Comparison of ENCODE assay signal across 9 mouse cellular contexts in the genomic region with DNA sequence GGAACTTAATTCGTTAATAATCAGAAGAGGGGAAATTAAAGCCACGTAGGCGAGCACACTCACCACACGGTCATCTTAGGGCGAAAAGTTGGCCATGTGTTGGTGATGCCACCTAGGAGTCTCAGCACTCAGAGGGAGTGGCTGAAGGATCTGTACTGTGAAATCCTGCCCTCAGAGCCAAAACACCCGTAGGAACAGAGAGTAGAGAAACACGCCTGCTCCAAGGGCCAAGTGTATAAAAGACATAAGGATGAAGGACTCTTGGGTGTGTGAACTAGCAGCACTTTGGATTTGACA. TPM values are rescaled to one million over a fixed set of nuclear protein-coding genes. Genes with fewer than 3 reads are reported as not detected.
A peak's percentile ranks its signal among the peaks of the same experiment; 100 is the strongest.
DNase-seq lines count a peak whose midpoint lies in the region; ATAC-seq and TF ChIP-seq lines count a peak whose summit lies in the region.
"Had no signal": no experiment of that assay in that cellular context is flagged by ENCODE, and none has a peak within 500 bp of the region (broad histone marks: within the 10 kb centered on the region; RNA-seq: fewer than 3 reads in every experiment).

No protein-coding gene starts in this region.

- no peak for TF ChIP-seq CTCF in heart, adult 2 months (IDR thresholded peaks at IDR 0.05)

- H3K36me3 ChIP-seq in heart, embryonic 12.5 days: no peaks in the 10 kb centered on the region
- no peaks in the 10 kb centered on the region for H3K36me3 ChIP-seq in heart, adult 2 months (ENCODE audit: control insufficient read depth, insufficient read depth, low read length)
- no peaks in the 10 kb centered on the region for H3K36me3 ChIP-seq in hindbrain, embryonic 13.5 days
- no peaks in the 10 kb centered on the region for H3K36me3 ChIP-seq in midbrain, embryonic 14.5 days (ENCODE audit: control insufficient read depth, insufficient read depth, low read length)

- no peak for TF ChIP-seq EP300 in heart, adult 2 months (IDR thresholded peaks at IDR 0.05; ENCODE audit: insufficient read depth, low read depth, low read length)

- H3K27me3 ChIP-seq in heart, embryonic 12.5 days (replicated peaks): peaks cover 55% of the 10 kb centered on the region
- H3K27me3 ChIP-seq in heart, adult 2 months (ENCODE audit: control insufficient read depth, insufficient read depth, low read length): peaks cover 12% of the 10 kb centered on the region
- peaks cover 58% of the 10 kb centered on the region for H3K27me3 ChIP-seq in hindbrain, embryonic 13.5 days
- H3K27me3 ChIP-seq in midbrain, embryonic 14.5 days (ENCODE audit: control insufficient read depth, insufficient read depth, low read length): peaks cover 18% of the 10 kb centered on the region

- WGBS in heart, embryonic 12.5 days: 22% methylated on average over 7 of the region's 7 CpGs
- WGBS in heart, adult 2 months: 33% methylated on average over 7 of the region's 7 CpGs
- WGBS in hindbrain, embryonic 13.5 days: 17% methylated on average over 7 of the region's 7 CpGs
- WGBS in midbrain, embryonic 14.5 days: 12% methylated on average over 7 of the region's 7 CpGs

- DNase-seq in heart, adult 2 months: no peak
- peak; percentile 16 for DNase-seq in ZHBTc4 (ENCODE audit: low read depth, low spot score)
- DNase-seq in midbrain, embryonic 14.5 days: peak; percentile 41
- DNase-seq in embryo, embryonic 9.5 days (ENCODE audit: extremely low spot score): no peak
- no peak for DNase-seq in left cerebral cortex, postnatal 14 days (ENCODE audit: low spot score in 2 of 2)

- H3K4me2 ChIP-seq in heart, embryonic 12.5 days: peak overlapping the region; percentile 93
- H3K4me2 ChIP-seq in hindbrain, embryonic 13.5 days: peak overlapping the region; percentile 94
- peak overlapping the region; percentile 94 for H3K4me2 ChIP-seq in midbrain, embryonic 14.5 days (ENCODE audit: low read length)

- TF ChIP-seq POLR2A in heart, adult 2 months (IDR thresholded peaks at IDR 0.05; ENCODE audit: insufficient read depth, low read depth, low read length): no peak

- H3K4me3 ChIP-seq in heart, embryonic 12.5 days: peak overlapping the region; percentile 56
- no peak overlapping the region for H3K4me3 ChIP-seq in heart, adult 2 months
- H3K4me3 ChIP-seq in hindbrain, embryonic 13.5 days: peak overlapping the region; percentile 54
- peak overlapping the region; percentile 56 for H3K4me3 ChIP-seq in midbrain, embryonic 14.5 days (replicated peaks; ENCODE audit: low read depth, low read length)

- intact Hi-C loops in heart, adult 2 months (cut with DNase I): no loop called here
- intact Hi-C loops in left cerebral cortex, postnatal 14 days (cut with DNase I): no loop called here

- no peaks in the 10 kb centered on the region for H3K79me2 ChIP-seq in heart, adult 2 months (replicated peaks; ENCODE audit: control insufficient read depth, insufficient read depth, low read length)

- no peak overlapping the region for H3K27ac ChIP-seq in heart, embryonic 12.5 days (ENCODE audit: poor library complexity, severe bottlenecking)
- no peak overlapping the region for H3K27ac ChIP-seq in heart, adult 2 months
- no peak overlapping the region for H3K27ac ChIP-seq in hindbrain, embryonic 13.5 days
- H3K27ac ChIP-seq in midbrain, embryonic 14.5 days (replicated peaks; ENCODE audit: low read depth, low read length): no peak overlapping the region; the same call in 1 of the 2 replicates

- H3K4me1 ChIP-seq in heart, embryonic 12.5 days (replicated peaks): peaks cover 11% of the 10 kb centered on the region
- no peaks in the 10 kb centered on the region for H3K4me1 ChIP-seq in heart, adult 2 months (ENCODE audit: control insufficient read depth, insufficient read depth, low read length)
- peaks cover 13% of the 10 kb centered on the region for H3K4me1 ChIP-seq in hindbrain, embryonic 13.5 days (replicated peaks)
- H3K4me1 ChIP-seq in midbrain, embryonic 14.5 days (ENCODE audit: control insufficient read depth, insufficient read depth, low read length): peaks cover 10% of the 10 kb centered on the region; the same call in 1 of the 2 replicates

- no peak for ATAC-seq in heart, embryonic 12.5 days (ENCODE audit: insufficient number of reproducible peaks, low FRiP score)
- ATAC-seq in hindbrain, embryonic 13.5 days (ENCODE audit: low FRiP score): peak; percentile 37; the same call in 1 of the 2 replicates
- no peak for ATAC-seq in midbrain, embryonic 14.5 days (ENCODE audit: low FRiP score, low TSS enrichment)
- ATAC-seq in granulocyte monocyte progenitor cell, adult 5-6 weeks (replicated peaks; ENCODE audit: poor library complexity, severe bottlenecking): no peak

- H3K9me3 ChIP-seq in heart, embryonic 12.5 days (replicated peaks): no peaks in the 10 kb centered on the region
- H3K9me3 ChIP-seq in hindbrain, embryonic 13.5 days: no peaks in the 10 kb centered on the region
- H3K9me3 ChIP-seq in midbrain, embryonic 14.5 days (ENCODE audit: control insufficient read depth, low read length): no peaks in the 10 kb centered on the region

- no peak overlapping the region for H3K9ac ChIP-seq in heart, embryonic 12.5 days
- H3K9ac ChIP-seq in heart, adult 2 months (ENCODE audit: low read depth, low read length): no peak overlapping the region
- H3K9ac ChIP-seq in hindbrain, embryonic 13.5 days: peak overlapping the region; percentile 78
- H3K9ac ChIP-seq in midbrain, embryonic 14.5 days (replicated peaks; ENCODE audit: low read length): peak overlapping the region; percentile 71

RNA-seq across cellular contexts. Expression of a gene that starts 0.4 kb away (rescaled TPM):
- not detected in 2 replicates for polyA plus RNA-seq in heart, embryonic 12.5 days (2016; fragmentation: Nextera tagmentation; extraction: Ambion mirVana)
- not detected for total RNA-seq in heart, adult 2 months (2021)
- 0.10 TPM in 1 of 2 replicates, not detected in the other for polyA plus RNA-seq in heart, adult 2 months (2012; rRNA removed)
- 1.4 and 1.5 TPM in 2 replicates for polyA plus RNA-seq in hindbrain, embryonic 13.5 days (2015; fragmentation: Nextera tagmentation; extraction: Ambion mirVana)
- 1.1 and 1.2 TPM in 2 replicates for polyA plus RNA-seq in midbrain, embryonic 14.5 days (2014; fragmentation: Nextera tagmentation; extraction: Ambion mirVana)
- total RNA-seq in left cerebral cortex, postnatal 14 days (2021): 1 to 10 TPM in 1 of 2 experiments, under 1 TPM in 1; 0.88 to 1.1 TPM
- total RNA-seq in granulocyte monocyte progenitor cell, adult 5-6 weeks (2014; fragmentation: Nextera tagmentation): not detected in 2 replicates
- total RNA-seq in granulocyte monocyte progenitor cell, adult 5-6 weeks (2017): not detected in 2 replicates
- total RNA-seq: adrenal gland, adult 18-20 months had no signal

RNA-seq across cellular contexts. Expression of a gene that starts 40.1 kb away (rescaled TPM):
- 0.17 and 0.18 TPM in 2 replicates for polyA plus RNA-seq in heart, embryonic 12.5 days (2016; fragmentation: Nextera tagmentation; extraction: Ambion mirVana)
- total RNA-seq in heart, adult 2 months (2021): not detected
- 0.12 TPM in 1 of 2 replicates, not detected in the other for polyA plus RNA-seq in heart, adult 2 months (2012; rRNA removed)
- polyA plus RNA-seq in hindbrain, embryonic 13.5 days (2015; fragmentation: Nextera tagmentation; extraction: Ambion mirVana): 0.14 and 0.19 TPM in 2 replicates
- polyA plus RNA-seq in midbrain, embryonic 14.5 days (2014; fragmentation: Nextera tagmentation; extraction: Ambion mirVana): 0.18 and 0.26 TPM in 2 replicates
- total RNA-seq in left cerebral cortex, postnatal 14 days (2021): under 1 TPM in 1 of 2 experiments, not detected in 1; 0.20 TPM
- total RNA-seq in granulocyte monocyte progenitor cell, adult 5-6 weeks (2014; fragmentation: Nextera tagmentation): not detected in 2 replicates
- 0.10 TPM in 1 of 2 replicates, not detected in the other for total RNA-seq in granulocyte monocyte progenitor cell, adult 5-6 weeks (2017)

Comparison
In these comparisons a context has a peak if more than half of its experiments do, and no peak if none do; other contexts are left out.
1. H3K9ac ChIP-seq: peak in hindbrain, embryonic 13.5 days (single experiment) and midbrain, embryonic 14.5 days (single experiment); none in heart, embryonic 12.5 days (single experiment) and heart, adult 2 months (single experiment).
2. DNase-seq: peak in ZHBTc4 (single experiment) and midbrain, embryonic 14.5 days (single experiment); none in heart, adult 2 months (0 of 2), embryo, embryonic 9.5 days (single experiment) and left cerebral cortex, postnatal 14 days (0 of 2).
3. Peak in every context shown above with its lines, with median percentiles within 50 percentile points of each other: H3K4me2 ChIP-seq.